Mouse (Mus musculus) heart, embryonic 13.5 days (tissue): Measurements from ENCODE around the gene Olfr279. TPM values are rescaled to one million over a fixed set of nuclear protein-coding genes. Genes with fewer than 3 reads are reported as not detected.
"Not testable (repeated sequence)": the region's sequence is repeated elsewhere in the genome, so short reads cannot be mapped to it uniquely, and the experiment has no call there.

ENCODE experiments used
- ATAC-seq: fragments of 200-750 bp; cut with Nextera tagmentation; 2 replicates; pipeline ENCODE4 v1.8.0; 2017; ENCODE audit warnings: moderate TSS enrichment; ENCODE audit not compliant: insufficient number of reproducible peaks, low FRiP score, low TSS enrichment; ENCODE audit errors: extremely low read depth
- H3K27ac ChIP-seq: fragments of 300-500 bp; sonication (generic); replicated peaks from 2 replicates; pipeline ENCODE4 v1.5.1; 2015; ENCODE audit warnings: moderate library complexity, mild to moderate bottlenecking, inconsistent platforms
- H3K27me3 ChIP-seq: fragments of 300-500 bp; sonication (generic); replicated peaks from 2 replicates; pipeline ENCODE4 v1.6.1; 2015; ENCODE audit warnings: mild to moderate bottlenecking, inconsistent platforms
- H3K36me3 ChIP-seq: fragments of 300-500 bp; sonication (generic); 2 replicates; pipeline ENCODE4 v1.6.1; 2015; ENCODE audit warnings: mild to moderate bottlenecking, inconsistent platforms
- H3K4me1 ChIP-seq: fragments of 300-500 bp; sonication (generic); 2 replicates; pipeline ENCODE4 v1.6.1; 2015; ENCODE audit warnings: inconsistent platforms
- H3K4me2 ChIP-seq: fragments of 300-500 bp; sonication (generic); 2 replicates; pipeline ENCODE4 v1.6.1; 2015; ENCODE audit warnings: inconsistent platforms, mild to moderate bottlenecking, moderate library complexity
- H3K4me3 ChIP-seq: fragments of 300-500 bp; sonication (generic); 2 replicates; pipeline ENCODE4 v1.5.1; 2015; ENCODE audit warnings: moderate library complexity, mild to moderate bottlenecking, inconsistent platforms
- H3K9ac ChIP-seq: fragments of 300-500 bp; sonication (generic); 2 replicates; pipeline ENCODE4 v1.6.1; 2015; ENCODE audit warnings: inconsistent platforms, mild to moderate bottlenecking, moderate library complexity
- H3K9me3 ChIP-seq: fragments of 300-500 bp; sonication (generic); 2 replicates; pipeline ENCODE4 v1.6.1; 2016; ENCODE audit warnings: inconsistent platforms
- WGBS: fragments of 180-500 bp; shearing (Covaris S2); methylation state at CpG from one replicate; pipeline ENCODE4 v1.1.7; 2015; ENCODE audit warnings: mixed read lengths; 5-methylcytosine and 5-hydroxymethylcytosine counted together
- polyA plus RNA-seq: library from polyadenylated mRNA; unstranded; fragments of >200 nt; fragmentation: Nextera tagmentation; extraction: Ambion mirVana; gene quantifications from 2 replicates; pipeline ENCODE4 v1.2.1, GENCODE M21; 2015

The Olfr279 gene
- polyA plus RNA-seq, 1 experiment from 2014 or later = not detected

- Histone ChIP-seq H3K4me2 (peak overlapping the region; percentile 68), H3K9me3 (no peaks in the 10 kb centered on the region), H3K9ac (no peak overlapping the region), H3K4me3 (no peak overlapping the region), H3K27ac (peak overlapping the region; percentile 15; the same call in 1 of the 2 replicates), H3K27me3 (no peaks in the 10 kb centered on the region), H3K36me3 (0 out of 2 replicates have a peak, but pooled peaks cover 6% of the 10 kb centered on the region), H3K4me1 (peaks cover 30% of the 10 kb centered on the region)
- WGBS = 65% methylated on average over 13 of the region's 13 CpGs
- no peak for ATAC-seq
Observed at GRCm38 (mm10) chr15:98511386-98511928, 19.3 kb downstream of the Olfr279 start.

- no peak for ATAC-seq
- H3K36me3 ChIP-seq = 0 out of 2 replicates have a peak, but pooled peaks cover 6% of the 10 kb centered on the region
- no peak overlapping the region for H3K4me3 ChIP-seq
- H3K27me3 ChIP-seq = no peaks in the 10 kb centered on the region
- 38% methylated on average over 8 of the region's 8 CpGs for WGBS
- no peaks in the 10 kb centered on the region for H3K9me3 ChIP-seq
- no peak overlapping the region; the same call in 1 of the 2 replicates for H3K27ac ChIP-seq
- H3K4me2 ChIP-seq = no peak overlapping the region
- peaks cover 30% of the 10 kb centered on the region for H3K4me1 ChIP-seq
- H3K9ac ChIP-seq = no peak overlapping the region
Observed at GRCm38 (mm10) chr15:98512232-98512631, 20.0 kb downstream of the Olfr279 start.

GRCm38 (mm10) chr15:98512799-98513321, 20.7 kb downstream of the Olfr279 start:
- Histone ChIP-seq H3K27me3 (no peaks in the 10 kb centered on the region), H3K36me3 (peaks cover 12% of the 10 kb centered on the region), H3K9ac (peak overlapping the region; percentile 19; the same call in 1 of the 2 replicates), H3K4me1 (peaks cover 30% of the 10 kb centered on the region), H3K27ac (peak overlapping the region; percentile 59), H3K4me3 (no peak overlapping the region), H3K9me3 (no peaks in the 10 kb centered on the region), H3K4me2 (peak overlapping the region; percentile 50)
- no peak for ATAC-seq
- 26% methylated on average over 17 of the region's 17 CpGs for WGBS

- not testable (repeated sequence) for H3K4me3 ChIP-seq, H3K27me3 ChIP-seq, H3K9me3 ChIP-seq, H3K9ac ChIP-seq, ATAC-seq, H3K27ac ChIP-seq, H3K4me2 ChIP-seq
- 70% methylated on average over 3 of the region's 3 CpGs for WGBS
- peaks cover 20% of the 10 kb centered on the region for H3K36me3 ChIP-seq
- peaks cover 30% of the 10 kb centered on the region for H3K4me1 ChIP-seq
Observed at GRCm38 (mm10) chr15:98513676-98514075, 21.5 kb downstream of the Olfr279 start.

GRCm38 (mm10) chr15:98514146-98514545, 21.9 kb downstream of the Olfr279 start:
- Histone ChIP-seq H3K4me2 (no peak overlapping the region), H3K9ac (no peak overlapping the region), H3K27me3 (no peaks in the 10 kb centered on the region), H3K4me1 (peaks cover 30% of the 10 kb centered on the region), H3K27ac (no peak overlapping the region), H3K9me3 (no peaks in the 10 kb centered on the region), H3K36me3 (peaks cover 20% of the 10 kb centered on the region), H3K4me3 (no peak overlapping the region)
- no peak for ATAC-seq
- 81% methylated on average over 8 of the region's 8 CpGs for WGBS

GRCm38 (mm10) chr15:98514845-98515244, 22.6 kb downstream of the Olfr279 start:
- not testable (repeated sequence) for ATAC-seq, H3K4me3 ChIP-seq, H3K9ac ChIP-seq, H3K27ac ChIP-seq, H3K27me3 ChIP-seq, H3K4me2 ChIP-seq, H3K9me3 ChIP-seq
- 57% methylated on average over 2 of the region's 2 CpGs for WGBS
- H3K4me1 ChIP-seq = peaks cover 30% of the 10 kb centered on the region
- H3K36me3 ChIP-seq = peaks cover 25% of the 10 kb centered on the region

GRCm38 (mm10) chr15:98517380-98518355, 25.5 kb downstream of the Olfr279 start:
- H3K4me1 ChIP-seq = peaks cover 10% of the 10 kb centered on the region
- no peaks in the 10 kb centered on the region for H3K9me3 ChIP-seq
- H3K36me3 ChIP-seq = peaks cover 54% of the 10 kb centered on the region
- no peaks in the 10 kb centered on the region for H3K27me3 ChIP-seq
- no peak overlapping the region for H3K27ac ChIP-seq
- no peak overlapping the region for H3K4me2 ChIP-seq
- 70% methylated on average over 16 of the region's 16 CpGs for WGBS
- no peak overlapping the region for H3K4me3 ChIP-seq
- H3K9ac ChIP-seq = no peak overlapping the region
- no peak for ATAC-seq

- peaks cover 82% of the 10 kb centered on the region for H3K36me3 ChIP-seq
- 88% methylated on average over 3 of the region's 3 CpGs for whole genome bisulfite sequencing
Observed at GRCm38 (mm10) chr15:98521245-98521644, 29.0 kb downstream of the Olfr279 start.

GRCm38 (mm10) chr15:98526057-98526456, 33.9 kb downstream of the Olfr279 start:
- H3K36me3 ChIP-seq = peaks cover 99% of the 10 kb centered on the region
- ATAC-seq = no peak

More at GRCm38 (mm10) chr15:98521245-98521644, 29.0 kb downstream of the Olfr279 start:
- H3K9ac ChIP-seq = no peak overlapping the region
- no peak overlapping the region for H3K4me2 ChIP-seq
- 0 out of 2 replicates have a peak, but pooled peaks cover 3% of the 10 kb centered on the region for H3K4me1 ChIP-seq
- no peaks in the 10 kb centered on the region for H3K27me3 ChIP-seq
- no peak overlapping the region for H3K4me3 ChIP-seq
- no peak overlapping the region for H3K27ac ChIP-seq
- no peak for ATAC-seq
- H3K9me3 ChIP-seq = no peaks in the 10 kb centered on the region

GRCm38 (mm10) chr15:98527056-98527771, 35.0 kb downstream of the Olfr279 start:
- no peak for ATAC-seq
- no peak overlapping the region for H3K4me2 ChIP-seq
- H3K27ac ChIP-seq = no peak overlapping the region
- peaks cover 20% of the 10 kb centered on the region for H3K4me1 ChIP-seq
- H3K27me3 ChIP-seq = no peaks in the 10 kb centered on the region
- H3K4me3 ChIP-seq = no peak overlapping the region
- peaks cover 97% of the 10 kb centered on the region for H3K36me3 ChIP-seq
- H3K9me3 ChIP-seq = no peaks in the 10 kb centered on the region
- no peak overlapping the region for H3K9ac ChIP-seq
- WGBS = 92% methylated on average over 5 of the region's 5 CpGs

More at GRCm38 (mm10) chr15:98526057-98526456, 33.9 kb downstream of the Olfr279 start:
- WGBS = 62% methylated on average over 5 of the region's 5 CpGs
- H3K9me3 ChIP-seq = no peaks in the 10 kb centered on the region
- H3K27me3 ChIP-seq = no peaks in the 10 kb centered on the region
- no peak overlapping the region for H3K9ac ChIP-seq
- H3K27ac ChIP-seq = no peak overlapping the region
- H3K4me2 ChIP-seq = no peak overlapping the region
- H3K4me3 ChIP-seq = no peak overlapping the region
- 0 out of 2 replicates have a peak, but pooled peaks cover 11% of the 10 kb centered on the region for H3K4me1 ChIP-seq
